Mouse (Mus musculus): Measurements from ENCODE around the gene Slc12a1. TPM values are rescaled to one million over a fixed set of nuclear protein-coding genes. Genes with fewer than 3 reads are reported as not detected.

The Slc12a1 gene
- 0.41 TPM in 1 of 2 replicates, not detected in the other for polyA plus RNA-seq (2015; fragmentation: Nextera tagmentation; extraction: Ambion mirVana)

GRCm38 (mm10) chr2:125152388-125152787 is at the start of gene Slc12a1:
TSS of gene Slc12a1 (plus strand) at chr2:125152505.

DNA sequence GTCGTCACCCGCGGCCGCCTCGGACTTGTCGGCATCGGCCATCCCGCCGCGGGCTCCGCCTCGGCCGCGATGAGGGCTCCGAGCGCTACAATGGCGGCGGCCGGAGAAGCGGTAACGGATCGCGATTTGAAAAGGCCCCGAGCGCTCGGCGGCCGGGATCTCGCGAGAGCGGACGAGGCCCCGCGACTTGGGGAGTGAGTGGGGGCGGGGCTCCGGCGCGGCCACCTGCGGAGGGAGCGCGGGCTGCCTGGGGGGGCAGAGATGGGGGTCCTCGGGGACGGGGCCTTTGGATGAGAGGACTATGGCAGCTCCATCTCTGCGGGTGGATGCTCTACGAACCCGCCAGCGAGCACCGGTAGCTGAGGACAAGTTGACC is 28.8 kb upstream of the Slc12a1 start, which contains the start of gene Myef2:
TSS of gene Myef2 (minus strand) at position 185 of the 376 bp plus-strand sequence.

GRCm38 (mm10) chr2:125135903-125136811 is 16.1 kb upstream of the Slc12a1 start, which contains the start of gene Ctxn2:
TSS of gene Ctxn2 (plus strand) at chr2:125136692.

DNA sequence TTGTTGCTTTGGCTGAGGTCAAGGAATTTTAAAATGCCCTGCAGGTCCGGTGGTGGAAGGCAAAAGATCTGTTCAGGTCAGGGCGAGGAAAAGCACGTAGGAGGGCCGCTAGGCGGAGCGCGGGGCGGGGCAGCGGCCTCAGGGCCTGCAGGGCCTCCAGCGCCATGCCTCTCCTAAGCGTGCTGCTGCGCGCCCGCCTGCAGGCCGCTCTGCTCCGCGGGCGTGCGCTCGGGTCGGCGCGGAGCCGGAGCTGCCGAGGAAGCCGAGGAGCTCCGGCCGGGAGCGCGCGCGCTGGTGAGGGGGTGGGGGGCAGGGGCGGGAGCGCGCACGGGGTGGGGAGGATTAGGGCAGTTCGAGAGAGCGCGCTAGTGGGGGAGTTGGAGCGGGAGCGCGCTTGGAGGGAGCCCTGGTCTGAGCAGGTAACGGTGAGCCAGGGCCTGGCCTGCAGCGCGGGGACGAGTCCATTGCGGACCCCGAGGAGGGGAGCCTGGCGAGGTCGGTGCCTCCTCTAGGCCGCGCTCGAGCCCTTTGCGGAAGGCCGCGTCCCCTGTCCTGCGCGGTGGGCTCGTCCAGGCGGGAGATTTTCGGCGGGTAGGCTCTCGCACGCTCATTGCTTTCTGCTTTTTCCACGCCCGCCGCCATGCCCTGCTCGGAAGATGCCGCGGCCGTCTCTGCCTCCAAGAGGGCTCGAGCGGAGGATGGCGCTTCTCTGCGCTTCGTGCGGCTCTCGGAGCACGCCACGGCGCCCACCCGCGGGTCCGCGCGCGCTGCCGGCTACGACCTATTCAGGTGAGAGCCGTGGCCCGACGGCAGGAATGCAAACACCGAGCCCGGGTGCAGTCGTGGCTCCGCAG is 95.0 kb downstream of the Slc12a1 start, which contains the start of gene Dut:
TSS of gene Dut (plus strand) at position 83 of the 854 bp plus-strand sequence.

Other genes with a start within 250 kb of the Slc12a1 start
- 0.98 and 1.0 TPM in 2 replicates for gene Slc24a5, start 84.4 kb upstream of the Slc12a1 start, polyA plus RNA-seq (2015; fragmentation: Nextera tagmentation; extraction: Ambion mirVana)
- gene Myef2, start 28.8 kb upstream of the Slc12a1 start, polyA plus RNA-seq (2015; fragmentation: Nextera tagmentation; extraction: Ambion mirVana) = 46.4 and 47.1 TPM in 2 replicates
- 0.24 and 0.61 TPM in 2 replicates for gene Ctxn2, start 15.8 kb upstream of the Slc12a1 start, polyA plus RNA-seq (2015; fragmentation: Nextera tagmentation; extraction: Ambion mirVana)
- gene Dut, start 94.7 kb downstream of the Slc12a1 start, polyA plus RNA-seq (2015; fragmentation: Nextera tagmentation; extraction: Ambion mirVana) = 115 and 121 TPM in 2 replicates